Mouse (Mus musculus) limb, embryonic 10.5 days (tissue): ENCODE measurements around the gene Tnxb. TPM values are rescaled to one million over a fixed set of nuclear protein-coding genes. Genes with fewer than 3 reads are reported as not detected.
"Not testable (repeated sequence)": the region's sequence is repeated elsewhere in the genome, so short reads cannot be mapped to it uniquely, and the experiment has no call there.

Experiments
- DNase-seq: peaks from one replicate; pipeline ENCODE4 v3.0.0-alpha.2; 2017; ENCODE audit warnings: low spot score
- H3K27ac ChIP-seq: fragments of 300-500 bp; sonication (generic); 2 replicates; pipeline ENCODE4 v1.5.1; 2016; ENCODE audit warnings: mild to moderate bottlenecking
- H3K27me3 ChIP-seq: fragments of 300-500 bp; sonication (generic); 2 replicates; pipeline ENCODE4 v1.6.1; 2016; ENCODE audit warnings: low read depth, mild to moderate bottlenecking; ENCODE audit not compliant: poor library complexity, severe bottlenecking
- H3K36me3 ChIP-seq: fragments of 300-500 bp; sonication (generic); 2 replicates; pipeline ENCODE4 v1.6.1; 2016; ENCODE audit warnings: mild to moderate bottlenecking, moderate library complexity
- H3K4me1 ChIP-seq: fragments of 300-500 bp; sonication (generic); 2 replicates; pipeline ENCODE4 v1.6.1; 2016
- H3K4me3 ChIP-seq: fragments of 300-500 bp; sonication (generic); 2 replicates; pipeline ENCODE4 v1.5.1; 2016; ENCODE audit warnings: mild to moderate bottlenecking, moderate library complexity
- H3K9me3 ChIP-seq: fragments of 300-500 bp; sonication (generic); replicated peaks from 2 replicates; pipeline ENCODE4 v1.6.1; 2016; ENCODE audit warnings: mild to moderate bottlenecking
- WGBS: fragments of 180-500 bp; shearing (Covaris S2); methylation state at CpG from one replicate; pipeline ENCODE4 v1.1.7; 2016; 5-methylcytosine and 5-hydroxymethylcytosine counted together
- polyA plus RNA-seq: library from polyadenylated mRNA; unstranded; fragments of >200 nt; fragmentation: Nextera tagmentation; extraction: Ambion mirVana; gene quantifications from 2 replicates; pipeline ENCODE4 v1.2.1, GENCODE M21; 2016

The Tnxb gene
- polyA plus RNA-seq, 1 experiment from 2014 or later = not detected

DNA sequence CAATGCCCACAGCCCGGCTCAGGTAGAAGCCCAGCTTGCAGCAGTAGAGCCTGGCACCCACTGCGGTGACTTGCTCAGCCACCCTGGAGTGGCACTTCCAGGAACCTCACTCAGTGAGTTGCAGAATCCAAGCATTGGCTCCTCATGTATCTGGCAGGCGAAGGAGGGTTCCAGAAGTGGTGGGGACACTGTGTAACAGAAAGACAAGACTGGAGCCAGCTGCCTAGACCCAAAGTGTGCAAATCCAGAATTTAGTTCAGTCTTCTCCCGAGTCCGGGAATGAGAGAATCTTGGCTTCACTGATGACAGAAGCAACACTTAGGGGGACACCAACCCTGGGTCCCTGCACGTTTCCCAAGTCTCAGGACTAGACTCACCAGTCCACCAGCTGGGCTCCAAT, 74.3 kb downstream of the Tnxb start:
- not testable (repeated sequence) for H3K9me3 ChIP-seq, H3K4me1 ChIP-seq, H3K27ac ChIP-seq, H3K36me3 ChIP-seq, H3K27me3 ChIP-seq, H3K4me3 ChIP-seq
- peak; percentile 6 for DNase-seq
- 95% methylated on average over 6 of the region's 6 CpGs for WGBS

DNA sequence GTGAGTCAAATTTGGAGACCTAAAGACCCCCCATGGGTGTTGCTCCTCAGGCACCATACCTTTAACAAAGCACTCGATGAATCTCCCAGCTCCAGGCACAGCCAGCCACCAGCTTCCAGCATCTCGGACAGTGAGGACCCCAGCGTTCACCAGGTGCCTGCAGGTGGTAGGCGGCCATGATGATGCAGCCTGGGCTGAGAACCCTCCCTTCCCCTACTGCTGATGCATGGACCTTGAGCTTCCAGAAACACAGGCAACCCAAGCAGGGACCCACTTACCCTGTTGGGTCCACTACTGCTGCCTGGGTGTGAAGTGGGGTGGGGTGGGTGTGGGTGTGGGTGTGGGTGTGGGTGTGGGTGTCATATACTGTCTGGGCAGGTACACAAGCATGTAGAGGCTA, 74.8 kb downstream of the Tnxb start:
- WGBS = 94% methylated on average over 4 of the region's 4 CpGs
- not testable (repeated sequence) for H3K9me3 ChIP-seq, H3K4me1 ChIP-seq, H3K27ac ChIP-seq, H3K4me3 ChIP-seq, H3K27me3 ChIP-seq, H3K36me3 ChIP-seq
- peak; percentile 15 for DNase-seq

DNA sequence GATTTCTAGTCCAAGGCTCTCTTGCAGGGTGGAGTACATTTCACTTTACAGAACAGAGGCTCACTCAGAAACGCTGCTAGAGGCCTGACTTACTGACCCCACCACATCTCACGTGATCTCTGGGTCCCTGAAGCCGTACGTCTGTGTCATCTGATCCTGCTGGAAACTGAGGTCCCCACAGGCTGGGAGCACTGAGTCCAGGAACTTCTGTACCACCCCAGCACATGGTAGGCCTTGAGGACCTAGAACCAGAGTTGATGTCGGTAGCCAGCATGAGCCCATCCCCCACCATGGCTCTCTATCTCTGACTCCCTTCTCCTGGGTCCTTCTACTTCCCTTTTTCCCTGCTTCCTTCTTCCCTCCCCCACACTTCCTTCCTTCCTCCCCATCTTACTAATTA, 76.2 kb downstream of the Tnxb start:
- Histone ChIP-seq H3K27ac (no peak overlapping the region), H3K4me1 (no peaks in the 10 kb centered on the region), H3K27me3 (no peaks in the 10 kb centered on the region), H3K36me3 (no peaks in the 10 kb centered on the region), H3K9me3 (0 out of 2 replicates have a peak, but pooled peaks cover 4% of the 10 kb centered on the region), H3K4me3 (no peak overlapping the region)
- 80% methylated on average over 5 of the region's 5 CpGs for WGBS
- peak; percentile 10 for DNase-seq

- H3K4me3 ChIP-seq = no peak overlapping the region
- no peaks in the 10 kb centered on the region for H3K27me3 ChIP-seq
- H3K9me3 ChIP-seq = no peaks in the 10 kb centered on the region
- H3K36me3 ChIP-seq = no peaks in the 10 kb centered on the region
- no peak overlapping the region for H3K27ac ChIP-seq
- DNase-seq = no peak
- WGBS = 81% methylated on average over 3 of the region's 3 CpGs
- no peaks in the 10 kb centered on the region for H3K4me1 ChIP-seq
These were observed 91.1 kb downstream of the Tnxb start for GRCm38 (mm10) chr17:34761471-34761870.

Other genes with a start within 250 kb of the Tnxb start
- gene Btnl4, start 193.2 kb upstream of the Tnxb start, polyA plus RNA-seq = not detected in 2 replicates
- gene Btnl6, start 153.2 kb upstream of the Tnxb start, polyA plus RNA-seq = not detected in 2 replicates
- 6.4 and 8.2 TPM in 2 replicates for gene Notch4, start 106.3 kb upstream of the Tnxb start, polyA plus RNA-seq
- gene Gpsm3, start 80.7 kb upstream of the Tnxb start, polyA plus RNA-seq = 4.8 and 10.5 TPM in 2 replicates
- 19.9 and 22.5 TPM in 2 replicates for gene Pbx2, start 79.3 kb upstream of the Tnxb start, polyA plus RNA-seq
- 2.6 and 3.6 TPM in 2 replicates for gene Ager, start 72.7 kb upstream of the Tnxb start, polyA plus RNA-seq
- 149 and 162 TPM in 2 replicates for gene Rnf5, start 66.8 kb upstream of the Tnxb start, polyA plus RNA-seq
- gene Agpat1, start 66.3 kb upstream of the Tnxb start, polyA plus RNA-seq = 51.0 and 55.6 TPM in 2 replicates
- 1.9 and 2.2 TPM in 2 replicates for gene Egfl8, start 54.6 kb upstream of the Tnxb start, polyA plus RNA-seq
- gene Ppt2, start 42.0 kb upstream of the Tnxb start, polyA plus RNA-seq = 21.0 and 21.6 TPM in 2 replicates
- gene Prrt1, start 41.0 kb upstream of the Tnxb start, polyA plus RNA-seq = 0.08 TPM in 1 of 2 replicates, not detected in the other
- gene Fkbpl, start 25.8 kb upstream of the Tnxb start, polyA plus RNA-seq = 17.9 and 18.9 TPM in 2 replicates
- gene Atf6b, start 23.4 kb upstream of the Tnxb start, polyA plus RNA-seq = 101 TPM in 2 replicates
- gene C4b, start 73.3 kb downstream of the Tnxb start, polyA plus RNA-seq = not detected in 2 replicates
- gene Cyp21a1, start 134.0 kb downstream of the Tnxb start, polyA plus RNA-seq = not detected in 2 replicates
- gene Stk19, start 166.4 kb downstream of the Tnxb start, polyA plus RNA-seq = 23.3 and 28.6 TPM in 2 replicates
- gene Dxo, start 166.5 kb downstream of the Tnxb start, polyA plus RNA-seq = 77.5 and 83.5 TPM in 2 replicates
- gene Skiv2l, start 179.7 kb downstream of the Tnxb start, polyA plus RNA-seq = 57.5 and 65.0 TPM in 2 replicates
- 151 and 155 TPM in 2 replicates for gene Nelfe, start 179.9 kb downstream of the Tnxb start, polyA plus RNA-seq
- gene Cfb, start 192.0 kb downstream of the Tnxb start, polyA plus RNA-seq = 2.1 and 2.5 TPM in 2 replicates
- gene Zbtb12, start 208.9 kb downstream of the Tnxb start, polyA plus RNA-seq = 6.2 and 6.3 TPM in 2 replicates
- gene Gm20547, start 211.5 kb downstream of the Tnxb start, polyA plus RNA-seq = 0.06 TPM in 1 of 2 replicates, not detected in the other
- 0.29 and 0.40 TPM in 2 replicates for gene C2, start 227.7 kb downstream of the Tnxb start, polyA plus RNA-seq
- gene Ehmt2, start 227.9 kb downstream of the Tnxb start, polyA plus RNA-seq = 109 and 116 TPM in 2 replicates
- gene Slc44a4, start 243.9 kb downstream of the Tnxb start, polyA plus RNA-seq = not detected in 2 replicates